Mouse (Mus musculus): ENCODE results near the gene Rnf144a.

- no peak for TF ChIP-seq CTCF (IDR thresholded peaks at IDR 0.05; ENCODE audit: low read depth)
- TF ChIP-seq EP300 (optimal IDR thresholded peaks at IDR 0.05) = no peak
Observed at GRCm38 (mm10) chr12:26394485-26395470, 20.3 kb downstream of the Rnf144a start.
